In genomic region chr7:25323219-25323618, GRCm38 (mm10) we compare ENCODE assay signal across 25 mouse cellular contexts. TPM values are rescaled to one million over a fixed set of nuclear protein-coding genes. Genes with fewer than 3 reads are reported as not detected.
DNase-seq lines count a peak whose midpoint lies in the region; ATAC-seq lines count a peak whose summit lies in the region.
"Had no signal": no experiment of that assay in that cellular context is flagged by ENCODE, and none has a peak within 500 bp of the region (broad histone marks: within the 10 kb centered on the region; RNA-seq: fewer than 3 reads in every experiment).

No protein-coding gene starts in this region.

- H3K4me3 ChIP-seq in embryonic facial prominence, embryonic 13.5 days = no peak overlapping the region
- H3K4me3 ChIP-seq: erythroblast, embryonic 14.5 days; gastrocnemius, adult 2 months; hindbrain, embryonic 10.5 days; neural tube, embryonic 15.5 days had no signal

- DNase-seq in adrenal gland, adult 2 months = peak; percentile 77
- DNase-seq in adrenal gland, adult 18-20 months (ENCODE audit: low spot score in 2 of 2) = no peak
- DNase-seq in adipocyte (ENCODE audit: low spot score) = peak; percentile 68
- DNase-seq in ovary, adult 18-20 months (ENCODE audit: low spot score) = no peak
- DNase-seq in left cerebral cortex, postnatal 25 days (ENCODE audit: low spot score in 2 of 2) = no peak
- DNase-seq in natural killer cell, adult 2 months (ENCODE audit: low spot score in 2 of 2) = no peak
- DNase-seq: cerebellum, adult 9-10 months; gastrocnemius, adult 2 months; kidney, adult 8-10 months; layer of hippocampus, postnatal 36 days; lung, embryonic 14.5 days; lung, postnatal 4 days; right cerebral cortex, postnatal 4 days; thymus, postnatal 25 days had no signal

- H3K4me1 ChIP-seq in embryonic facial prominence, embryonic 13.5 days = peaks cover 27% of the 10 kb centered on the region

- no peak overlapping the region for H3K9ac ChIP-seq in embryonic facial prominence, embryonic 13.5 days
- H3K9ac ChIP-seq: lung, embryonic 14.5 days; neural tube, embryonic 15.5 days had no signal

- intact Hi-C loops in left cerebral cortex, postnatal 25 days (cut with DNase I) = no loop called here

- no peaks in the 10 kb centered on the region for H3K27me3 ChIP-seq in embryonic facial prominence, embryonic 13.5 days
- H3K27me3 ChIP-seq: neural tube, embryonic 15.5 days had no signal

- peak overlapping the region; percentile 26 for H3K4me2 ChIP-seq in embryonic facial prominence, embryonic 13.5 days
- H3K4me2 ChIP-seq: lung, embryonic 14.5 days; midbrain, embryonic 11.5 days; neural tube, embryonic 15.5 days had no signal

- H3K36me3 ChIP-seq in embryonic facial prominence, embryonic 13.5 days = peaks cover 27% of the 10 kb centered on the region

- ATAC-seq in embryonic facial prominence, embryonic 13.5 days (ENCODE audit: insufficient number of reproducible peaks, insufficient read depth, low FRiP score, low TSS enrichment, low read depth) = no peak
- 0 out of 2 replicates have a peak, but pooled peaks have one; percentile 34 for ATAC-seq in megakaryocyte progenitor cell, adult 5-6 weeks (replicated peaks; ENCODE audit: poor library complexity)
- ATAC-seq: forebrain, embryonic 16.5 days had no signal

- H3K27ac ChIP-seq in embryonic facial prominence, embryonic 13.5 days = no peak overlapping the region
- H3K27ac ChIP-seq: gastrocnemius, adult 2 months; neural tube, embryonic 15.5 days had no signal

- H3K9me3 ChIP-seq in embryonic facial prominence, embryonic 13.5 days = no peaks in the 10 kb centered on the region
- H3K9me3 ChIP-seq: hindbrain, embryonic 10.5 days; neural tube, embryonic 15.5 days had no signal

- 80% methylated on average over 2 of the region's 2 CpGs for WGBS in embryonic facial prominence, embryonic 13.5 days

RNA-seq across cellular contexts. Expression of gene Megf8, which starts 6.3 kb away (rescaled TPM):
- total RNA-seq in adrenal gland, adult 2 months (2021) = 10 to 100 TPM; 37.1 to 41.5 TPM
- 102 and 106 TPM in 2 replicates for polyA plus RNA-seq in adrenal gland, adult 2 months (2012; rRNA removed)
- 10 to 100 TPM; 37.8 to 47.0 TPM for total RNA-seq in adrenal gland, adult 18-20 months (2021)
- 17.6 and 18.5 TPM in 2 replicates for polyA plus RNA-seq in embryonic facial prominence, embryonic 13.5 days (2015; fragmentation: Nextera tagmentation; extraction: Ambion mirVana)
- total RNA-seq in megakaryocyte progenitor cell, adult 5-6 weeks (2015) = 2.2 and 2.5 TPM in 2 replicates
- 3.5 and 3.9 TPM in 2 replicates for total RNA-seq in megakaryocyte progenitor cell, adult 5-6 weeks (2017)
- 100 to 1,000 TPM in 1 of 2 experiments, 10 to 100 TPM in 1; 99.2 to 105 TPM for total RNA-seq in left cerebral cortex, postnatal 25 days (2021)

RNA-seq across cellular contexts. Expression of gene Tmem145, which starts 17.3 kb away (rescaled TPM):
- total RNA-seq in adrenal gland, adult 2 months (2021) = 1 to 10 TPM; 1.9 to 2.2 TPM
- 8.3 and 9.3 TPM in 2 replicates for polyA plus RNA-seq in adrenal gland, adult 2 months (2012; rRNA removed)
- 1 to 10 TPM; 2.5 to 2.9 TPM for total RNA-seq in adrenal gland, adult 18-20 months (2021)
- 2.2 and 2.5 TPM in 2 replicates for polyA plus RNA-seq in embryonic facial prominence, embryonic 13.5 days (2015; fragmentation: Nextera tagmentation; extraction: Ambion mirVana)
- total RNA-seq in megakaryocyte progenitor cell, adult 5-6 weeks (2015) = not detected in 2 replicates
- total RNA-seq in megakaryocyte progenitor cell, adult 5-6 weeks (2017) = not detected in 2 replicates
- total RNA-seq in left cerebral cortex, postnatal 25 days (2021) = 10 to 100 TPM; 47.8 to 55.1 TPM
- total RNA-seq: gastrocnemius, adult 2 months; monocyte, adult 5-6 weeks had no signal
- polyA plus RNA-seq: erythroblast, embryonic 14.5 days had no signal

RNA-seq across cellular contexts. Expression of gene Prr19, which starts 22.0 kb away (rescaled TPM):
- total RNA-seq in adrenal gland, adult 2 months (2021) = not detected
- not detected in 2 replicates for polyA plus RNA-seq in adrenal gland, adult 2 months (2012; rRNA removed)
- not detected for total RNA-seq in adrenal gland, adult 18-20 months (2021)
- polyA plus RNA-seq in embryonic facial prominence, embryonic 13.5 days (2015; fragmentation: Nextera tagmentation; extraction: Ambion mirVana) = 0.60 and 0.92 TPM in 2 replicates
- not detected in 2 replicates for total RNA-seq in megakaryocyte progenitor cell, adult 5-6 weeks (2015)
- total RNA-seq in megakaryocyte progenitor cell, adult 5-6 weeks (2017) = not detected in 2 replicates
- not detected for total RNA-seq in left cerebral cortex, postnatal 25 days (2021)
- total RNA-seq: gastrocnemius, adult 2 months; heart, adult 8-10 months; layer of hippocampus, postnatal 36 days; monocyte, adult 5-6 weeks had no signal
- polyA plus RNA-seq: erythroblast, embryonic 14.5 days; heart, embryonic 16.5 days; large intestine, adult 2 months had no signal

RNA-seq across cellular contexts. Expression of gene Pafah1b3, which starts 25.4 kb away (rescaled TPM):
- total RNA-seq in adrenal gland, adult 2 months (2021) = 10 to 100 TPM; 33.4 to 33.8 TPM
- polyA plus RNA-seq in adrenal gland, adult 2 months (2012; rRNA removed) = 29.4 and 35.9 TPM in 2 replicates
- 10 to 100 TPM; 23.3 to 30.4 TPM for total RNA-seq in adrenal gland, adult 18-20 months (2021)
- polyA plus RNA-seq in embryonic facial prominence, embryonic 13.5 days (2015; fragmentation: Nextera tagmentation; extraction: Ambion mirVana) = 315 and 322 TPM in 2 replicates
- total RNA-seq in megakaryocyte progenitor cell, adult 5-6 weeks (2015) = 10.9 and 20.0 TPM in 2 replicates
- 14.7 and 15.0 TPM in 2 replicates for total RNA-seq in megakaryocyte progenitor cell, adult 5-6 weeks (2017)
- total RNA-seq in left cerebral cortex, postnatal 25 days (2021) = 10 to 100 TPM; 26.7 to 28.0 TPM

RNA-seq across cellular contexts. Expression of gene Cnfn, which starts 46.3 kb away (rescaled TPM):
- total RNA-seq in adrenal gland, adult 2 months (2021) = not detected
- polyA plus RNA-seq in adrenal gland, adult 2 months (2012; rRNA removed) = 1.8 TPM in 1 of 2 replicates, not detected in the other
- not detected for total RNA-seq in adrenal gland, adult 18-20 months (2021)
- 4.4 and 7.0 TPM in 2 replicates for polyA plus RNA-seq in embryonic facial prominence, embryonic 13.5 days (2015; fragmentation: Nextera tagmentation; extraction: Ambion mirVana)
- not detected in 2 replicates for total RNA-seq in megakaryocyte progenitor cell, adult 5-6 weeks (2015)
- not detected in 2 replicates for total RNA-seq in megakaryocyte progenitor cell, adult 5-6 weeks (2017)
- total RNA-seq in left cerebral cortex, postnatal 25 days (2021) = not detected
- total RNA-seq: gastrocnemius, adult 2 months; heart, adult 8-10 months; layer of hippocampus, postnatal 36 days; monocyte, adult 5-6 weeks had no signal
- polyA plus RNA-seq: erythroblast, embryonic 14.5 days; forebrain, embryonic 16.5 days; hindbrain, embryonic 10.5 days; large intestine, adult 2 months; lung, embryonic 14.5 days; midbrain, embryonic 11.5 days had no signal

Comparison
In these comparisons a context has a peak if more than half of its experiments do, and no peak if none do; other contexts are left out.
1. DNase-seq: peak in adrenal gland, adult 2 months (single experiment) and adipocyte (single experiment); none in adrenal gland, adult 18-20 months (0 of 2), ovary, adult 18-20 months (single experiment), left cerebral cortex, postnatal 25 days (0 of 2) and natural killer cell, adult 2 months (0 of 2).
2. RNA of gene Megf8, which starts 6.3 kb away (total RNA-seq): 99.2 to 105 TPM in left cerebral cortex, postnatal 25 days, 37.8 to 47.0 TPM in adrenal gland, adult 18-20 months and 37.1 to 41.5 TPM in adrenal gland, adult 2 months; 2.2 to 3.9 TPM in megakaryocyte progenitor cell, adult 5-6 weeks; every median in the first group is over 4 times any median in the second.
3. RNA of gene Tmem145, which starts 17.3 kb away (total RNA-seq): 47.8 to 55.1 TPM in left cerebral cortex, postnatal 25 days; 2.5 to 2.9 TPM in adrenal gland, adult 18-20 months, 1.9 to 2.2 TPM in adrenal gland, adult 2 months and not detected in megakaryocyte progenitor cell, adult 5-6 weeks; every median in the first group is over 10 times any median in the second.